Mouse (Mus musculus) G1E-ER4 (cell line): Measurements from ENCODE around the gene Plod3. TPM values are rescaled to one million over a fixed set of nuclear protein-coding genes. Genes with fewer than 3 reads are reported as not detected.

Source experiments
- GATA1 ChIP-seq: IDR thresholded peaks from one replicate; pipeline ENCODE4 v1.8.0; 2012; ENCODE audit warnings: low read length, inconsistent platforms
- polyA plus RNA-seq: library from polyadenylated mRNA; stranded (reverse); fragments of >175 nt; gene quantifications from 2 replicates; pipeline ENCODE4 v1.2.3, GENCODE M21; 2012

The Plod3 gene
- polyA plus RNA-seq, 1 experiment, result 45.4 TPM

DNA sequence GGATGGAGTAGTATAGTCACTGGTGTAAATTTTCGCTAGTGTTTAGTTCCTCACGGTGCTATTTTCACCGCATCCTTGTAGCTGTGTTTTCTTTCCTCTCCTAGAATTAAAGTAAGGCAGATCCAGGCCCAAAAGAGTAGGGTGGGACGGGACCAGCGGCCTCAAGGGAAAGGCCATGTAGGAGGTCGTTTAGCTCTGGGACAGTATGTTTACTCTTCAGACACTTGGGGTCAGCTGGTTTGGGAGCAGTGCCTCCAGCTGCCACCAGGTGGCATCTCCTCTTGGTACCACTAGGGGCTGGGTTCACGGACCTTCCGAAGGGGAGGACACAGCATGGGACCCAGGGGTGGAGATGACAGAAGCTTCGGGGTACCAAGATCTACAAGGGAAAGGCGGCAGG, 24.3 kb upstream of the Plod3 start:
- TF ChIP-seq GATA1, result no peak

DNA sequence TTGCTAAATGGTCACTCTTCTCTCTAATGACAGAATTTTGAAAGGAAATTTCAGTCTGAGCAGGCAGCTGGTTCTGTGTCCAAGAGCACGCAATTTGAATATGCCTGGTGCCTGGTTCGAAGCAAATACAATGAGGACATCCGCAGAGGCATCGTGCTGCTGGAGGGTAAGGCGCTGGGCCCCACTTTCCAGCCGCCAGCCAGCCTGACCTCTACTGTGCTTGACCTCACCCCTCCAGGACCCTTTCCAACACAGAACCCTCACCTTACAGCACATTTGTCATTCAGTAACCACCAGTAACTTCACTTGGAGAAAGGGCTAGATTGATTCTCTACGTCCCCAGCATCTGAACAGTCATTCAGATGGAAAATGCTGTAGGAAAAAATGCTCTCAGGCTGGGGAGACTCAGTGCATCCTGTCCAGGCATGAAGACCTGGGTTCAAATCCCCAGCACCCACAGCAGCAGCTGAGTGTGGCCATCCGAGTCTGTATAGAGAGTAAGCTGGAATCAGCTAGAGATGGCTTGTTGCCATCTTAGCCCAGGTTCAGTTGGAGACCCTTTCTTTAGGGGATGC, 23.8 kb upstream of the Plod3 start:
- no peak for TF ChIP-seq GATA1

DNA sequence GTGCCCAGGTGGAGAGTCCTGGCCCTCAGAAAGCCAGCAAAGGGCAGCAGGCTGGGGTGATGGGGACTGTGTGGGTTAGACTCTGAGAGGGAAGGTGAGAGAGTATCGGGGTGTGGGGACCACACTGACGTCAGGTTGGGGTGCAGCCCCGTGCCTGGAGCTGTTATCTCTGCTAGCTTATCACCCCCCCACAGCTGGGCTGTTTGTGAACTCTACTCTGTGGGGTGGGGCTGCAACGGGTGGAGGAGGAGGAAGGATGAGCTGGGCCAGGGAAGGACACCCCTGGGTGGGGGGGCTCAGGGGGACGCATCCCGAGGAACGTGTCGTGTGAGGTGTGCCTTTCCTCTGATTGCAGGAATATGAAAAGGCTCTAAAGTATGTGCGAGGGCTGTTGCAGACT, 21.6 kb upstream of the Plod3 start:
- TF ChIP-seq GATA1, result no peak

DNA sequence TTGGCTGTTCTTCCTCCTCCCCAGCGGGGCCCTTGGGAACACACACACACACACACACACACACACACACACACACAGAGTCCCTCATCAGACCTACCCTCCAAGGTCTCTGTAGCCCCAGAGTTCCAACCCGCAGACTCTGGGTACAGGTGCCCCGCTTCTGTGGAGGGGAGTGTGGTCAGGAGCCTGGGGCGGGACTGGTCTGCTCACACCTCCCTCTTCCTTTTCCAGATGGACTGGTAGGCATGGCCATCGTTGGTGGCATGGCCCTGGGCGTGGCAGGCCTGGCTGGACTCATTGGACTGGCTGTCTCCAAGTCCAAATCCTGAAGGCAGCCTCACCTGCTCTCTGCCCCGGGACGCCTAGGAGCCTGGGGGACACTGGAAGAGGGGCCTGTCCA, 21.1 kb upstream of the Plod3 start:
- TF ChIP-seq GATA1, result no peak

DNA sequence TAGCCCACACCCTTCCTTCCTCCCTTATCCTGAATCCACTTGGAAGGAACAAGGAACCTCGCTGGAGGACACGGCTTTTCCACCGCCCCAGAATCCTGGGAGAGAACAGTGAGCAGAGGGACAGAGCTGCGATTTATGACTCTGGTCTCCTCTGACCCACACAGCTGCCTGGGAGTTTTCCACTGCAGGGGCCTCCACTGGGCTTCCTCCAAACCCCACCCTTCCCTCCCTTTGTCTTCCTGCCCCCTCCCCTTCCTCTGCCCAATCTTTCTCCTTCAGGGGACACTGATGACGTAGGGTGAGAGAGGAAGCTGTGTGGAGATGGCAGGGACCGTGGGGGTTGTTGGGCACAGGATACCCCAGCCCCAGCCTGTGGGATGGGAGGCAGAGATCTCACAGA, 20.5 kb upstream of the Plod3 start, which contains the start of gene Cldn15:
Cldn15 (plus strand) TSS at position 286 of the 400 bp plus-strand sequence.
- TF ChIP-seq GATA1, result no peak

DNA sequence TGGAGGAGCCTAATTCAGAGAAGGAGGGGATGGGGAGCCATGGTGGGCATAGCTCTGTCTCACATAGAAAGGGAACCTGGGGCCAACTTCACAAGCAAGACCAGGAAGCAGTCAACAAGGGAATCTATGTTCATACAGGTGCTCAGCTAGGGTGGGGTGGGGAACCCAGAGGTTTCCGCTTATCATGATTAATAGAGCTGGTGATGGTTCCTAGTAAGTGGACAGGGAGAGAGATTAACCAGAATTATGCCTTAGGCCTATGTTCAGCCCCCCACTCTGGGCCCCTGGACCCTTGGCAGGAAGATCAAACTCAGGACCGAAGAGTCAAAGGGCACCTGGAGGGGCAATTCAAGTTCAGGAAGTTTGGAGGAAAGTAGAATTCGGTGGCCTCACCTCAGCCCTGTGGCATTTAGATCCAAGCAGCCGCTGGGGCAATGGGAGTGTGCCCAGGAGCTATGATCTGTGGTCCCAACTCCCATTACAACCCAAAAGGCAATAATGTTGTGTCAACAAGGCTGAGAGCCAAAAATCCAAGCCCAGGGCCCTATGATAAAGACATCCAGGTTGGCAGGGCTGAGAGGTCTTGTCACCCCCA, 19.9 kb upstream of the Plod3 start:
- TF ChIP-seq GATA1, result no peak

DNA sequence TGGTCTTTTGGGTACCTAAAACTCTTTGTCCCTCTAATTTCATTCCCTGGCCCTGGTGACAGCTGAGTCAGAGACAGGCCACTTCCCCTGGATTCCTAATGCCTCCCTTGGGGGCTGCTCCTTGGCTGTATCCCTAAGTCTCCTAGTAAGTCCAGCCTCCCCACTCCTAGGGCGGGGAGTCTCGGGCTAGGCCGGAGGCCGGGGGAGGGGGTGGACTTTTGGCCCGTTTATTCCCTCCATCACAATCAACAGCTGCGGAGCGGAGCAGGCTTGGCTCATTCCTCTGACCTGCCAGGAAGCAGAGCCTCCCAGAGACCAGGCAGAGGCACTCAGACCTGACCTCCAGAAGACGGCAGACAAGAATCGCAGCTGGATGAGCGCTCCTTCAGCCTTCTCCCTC, 19.2 kb upstream of the Plod3 start:
- TF ChIP-seq GATA1, result no peak

DNA sequence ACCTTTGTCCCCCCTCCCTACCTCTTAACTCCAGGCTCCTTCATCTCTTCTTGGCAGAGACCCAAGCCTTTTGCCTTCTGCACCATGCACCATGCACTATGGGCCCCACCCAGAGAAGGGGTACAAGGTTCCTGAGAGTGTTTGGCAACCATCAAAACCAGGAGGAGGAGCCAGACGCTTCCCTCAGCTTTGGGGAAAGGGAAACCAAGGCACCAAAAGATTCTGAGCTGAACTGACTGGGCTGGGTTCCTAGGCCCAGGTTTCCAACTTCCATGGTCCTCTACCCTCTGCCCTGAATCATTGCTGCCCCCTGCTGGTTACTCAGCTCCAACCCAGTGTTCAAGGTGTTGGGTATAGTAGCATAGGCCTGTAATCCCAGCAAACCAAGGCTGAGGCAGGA, 16.1 kb upstream of the Plod3 start:
- no peak for TF ChIP-seq GATA1

DNA sequence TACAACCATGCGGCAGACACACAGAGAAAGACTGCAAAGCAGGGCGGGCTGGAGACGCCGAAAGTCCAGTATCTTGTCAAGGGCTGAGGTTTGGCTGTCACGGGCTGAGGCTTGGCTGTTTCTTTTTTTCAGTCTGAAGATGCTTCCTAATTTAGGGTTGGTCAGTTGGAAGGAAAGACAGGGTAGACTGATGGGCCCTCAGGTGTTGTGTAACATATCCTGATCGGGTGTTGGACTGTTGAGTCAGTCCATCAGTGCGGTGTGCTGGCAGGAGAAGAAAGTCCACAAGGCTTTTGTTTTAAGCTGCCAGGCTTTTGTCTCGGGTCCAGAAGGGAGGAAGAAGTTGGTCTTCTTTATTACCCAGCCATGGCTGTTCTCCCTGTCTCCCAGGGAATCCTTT, 13.1 kb upstream of the Plod3 start:
- TF ChIP-seq GATA1, result no peak

DNA sequence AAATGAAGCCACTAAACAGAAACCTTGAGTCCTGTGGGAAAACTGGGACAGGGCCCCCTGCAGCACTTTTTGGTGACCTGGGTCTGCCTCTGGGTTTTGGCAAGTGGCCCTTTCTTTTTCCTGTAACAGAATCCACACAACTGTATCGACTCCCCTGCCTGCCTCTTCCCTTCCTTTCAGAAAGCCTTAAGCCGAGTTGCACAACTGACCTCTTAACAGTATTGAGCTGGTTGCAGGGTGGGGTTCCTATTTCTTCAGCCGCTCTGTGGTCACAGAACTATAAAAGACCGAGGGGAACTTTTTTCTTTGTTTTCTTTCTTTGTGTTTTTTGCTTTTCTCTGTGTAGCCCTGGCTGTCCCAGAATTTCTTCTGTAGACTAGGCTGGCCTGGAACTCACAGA, 9.1 kb upstream of the Plod3 start:
- no peak for TF ChIP-seq GATA1

DNA sequence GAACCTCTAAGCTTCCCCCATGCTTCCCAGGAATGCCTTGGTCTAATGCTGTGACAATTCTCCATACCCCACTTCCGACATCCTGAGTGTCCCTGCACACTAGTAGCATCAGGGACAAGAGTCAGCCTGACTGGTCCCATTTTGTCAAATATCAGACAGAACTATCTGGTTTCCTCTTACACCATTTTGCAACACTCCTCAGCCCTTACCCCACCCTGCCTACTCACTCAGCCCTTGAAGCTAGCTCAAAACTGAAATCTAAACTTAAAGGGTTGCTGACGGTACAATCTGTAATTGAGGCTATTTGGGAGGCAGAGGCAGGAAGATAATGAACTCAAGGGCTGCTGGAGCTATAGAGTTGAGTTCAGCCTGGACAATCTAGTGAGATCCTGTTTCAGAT, 7.1 kb upstream of the Plod3 start:
- no peak for TF ChIP-seq GATA1

DNA sequence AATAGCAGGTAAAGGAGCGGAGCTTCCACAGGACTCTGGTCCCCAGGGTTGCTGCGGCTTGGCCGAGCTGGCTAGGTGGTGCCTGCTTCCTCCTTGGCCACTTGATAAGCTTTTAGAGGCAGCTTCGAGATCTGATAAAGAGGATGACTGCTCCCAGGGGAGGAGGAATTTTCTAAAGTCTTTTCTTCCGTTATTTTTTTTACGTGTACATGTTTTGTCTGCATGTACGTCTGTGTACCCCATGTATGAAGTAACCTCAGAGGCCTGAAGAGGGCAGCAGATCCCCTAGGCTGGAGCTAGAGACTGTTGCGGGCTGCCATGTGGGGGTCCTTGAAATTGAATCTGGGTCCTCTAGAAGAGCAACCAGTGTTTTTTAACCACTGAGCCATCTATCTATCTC, 5.8 kb upstream of the Plod3 start:
- no peak for TF ChIP-seq GATA1

DNA sequence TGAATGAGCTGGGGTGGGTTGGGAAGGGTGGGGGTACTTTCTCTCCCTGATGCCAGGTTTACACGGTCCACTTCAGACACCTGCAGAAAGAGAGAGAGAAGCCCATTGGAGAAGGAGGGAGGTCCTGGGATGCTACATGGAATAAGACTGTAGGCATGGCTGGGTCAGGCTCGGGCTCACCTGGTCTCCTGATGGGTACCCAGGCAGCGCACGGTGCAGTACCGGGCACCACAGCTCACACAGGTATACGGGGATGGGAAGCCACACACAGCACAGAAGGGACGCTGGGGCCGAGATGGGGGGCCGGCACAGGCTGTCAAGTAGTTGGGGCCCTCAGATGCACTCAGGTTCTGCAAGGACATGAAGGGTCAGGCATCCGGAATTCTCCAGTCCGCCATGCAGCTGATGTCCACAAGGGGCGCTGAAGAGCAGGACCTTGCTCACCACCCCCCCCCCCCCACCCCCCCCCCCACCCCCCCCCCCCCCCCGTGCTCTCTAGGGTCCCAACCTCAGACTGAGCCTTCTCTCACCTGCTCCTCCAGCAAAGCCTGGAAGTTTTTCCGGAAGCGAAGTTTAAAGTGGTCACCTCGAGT, 4.4 kb upstream of the Plod3 start:
- TF ChIP-seq GATA1, result no peak

DNA sequence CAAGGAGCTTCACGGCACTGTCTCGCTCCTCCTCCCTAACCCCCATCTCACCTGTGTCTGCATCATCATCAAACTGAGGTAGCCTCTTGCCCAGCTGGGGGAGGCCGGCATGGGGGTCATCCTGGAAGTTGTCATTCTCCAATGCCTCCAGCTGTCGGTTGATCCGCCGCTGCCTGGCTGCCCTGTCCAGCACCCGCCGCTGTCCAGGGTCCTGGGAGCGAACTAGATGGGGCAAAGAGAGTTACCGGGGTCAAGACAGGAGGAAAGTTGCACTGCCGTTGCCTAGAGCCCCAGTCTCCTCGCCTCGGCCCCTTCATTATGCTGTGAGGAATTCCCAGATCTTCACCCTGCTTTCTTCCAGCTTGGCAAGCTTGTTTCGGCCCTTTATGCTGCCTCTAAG, 2.0 kb upstream of the Plod3 start:
- TF ChIP-seq GATA1, result no peak

DNA sequence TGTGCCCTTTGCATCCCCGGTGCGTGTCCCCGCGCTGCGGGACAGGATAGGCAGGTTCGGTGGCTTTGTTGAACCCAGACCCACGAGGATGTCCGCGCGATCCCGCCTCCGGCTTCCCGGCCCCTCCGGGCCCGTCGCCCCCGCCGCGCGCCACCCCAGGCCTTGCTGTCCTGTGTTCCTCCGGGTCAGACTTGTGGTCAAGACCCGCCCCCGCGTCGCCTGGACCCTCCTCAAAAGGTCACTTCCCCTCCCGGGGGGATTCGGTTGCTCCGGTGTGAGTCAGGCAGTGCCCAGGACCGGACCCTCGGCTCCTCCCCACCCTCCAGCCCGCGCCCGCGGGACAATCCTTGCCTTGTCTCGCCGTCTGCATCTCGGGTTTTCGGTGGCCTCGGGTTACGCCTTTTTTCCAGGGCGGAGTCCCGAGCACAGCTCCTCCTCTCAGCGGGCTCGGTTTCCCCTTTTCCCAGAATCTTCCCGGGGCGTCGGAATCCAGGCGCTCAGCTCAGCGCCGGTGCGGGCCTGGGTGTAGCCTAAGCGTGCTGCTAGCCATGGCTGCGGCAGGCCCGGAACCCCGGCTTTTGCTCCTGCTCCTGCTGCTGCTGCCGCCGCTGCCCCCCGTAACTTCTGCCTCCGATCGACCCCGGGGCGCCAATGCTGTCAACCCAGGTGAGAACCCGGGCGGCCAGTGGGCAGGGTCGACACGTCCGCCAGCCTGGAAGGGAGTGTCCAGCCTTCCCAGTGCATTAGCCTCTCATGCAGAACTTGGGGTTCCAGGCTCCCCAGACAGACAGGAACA, 517 bp downstream of the Plod3 start:
- no peak for TF ChIP-seq GATA1

DNA sequence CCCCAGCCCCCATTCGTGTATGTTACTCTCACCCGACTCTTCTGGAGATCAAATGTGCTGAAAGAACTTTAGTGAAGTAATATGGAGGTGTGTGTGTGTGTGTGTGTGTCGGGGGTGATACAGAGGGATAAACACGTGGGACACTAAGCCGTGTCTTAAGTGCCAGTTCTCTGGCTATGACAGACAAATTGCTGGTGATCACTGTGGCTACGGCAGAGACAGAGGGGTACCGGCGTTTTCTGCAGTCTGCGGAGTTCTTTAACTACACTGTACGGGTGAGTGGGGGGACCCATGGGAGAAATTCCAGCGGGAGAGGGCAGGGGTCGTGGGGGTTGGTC, 1.1 kb downstream of the Plod3 start, which contains the start of gene Znhit1:
Znhit1 (minus strand) TSS at position 88 of the 338 bp plus-strand sequence.
- TF ChIP-seq GATA1, result no peak

DNA sequence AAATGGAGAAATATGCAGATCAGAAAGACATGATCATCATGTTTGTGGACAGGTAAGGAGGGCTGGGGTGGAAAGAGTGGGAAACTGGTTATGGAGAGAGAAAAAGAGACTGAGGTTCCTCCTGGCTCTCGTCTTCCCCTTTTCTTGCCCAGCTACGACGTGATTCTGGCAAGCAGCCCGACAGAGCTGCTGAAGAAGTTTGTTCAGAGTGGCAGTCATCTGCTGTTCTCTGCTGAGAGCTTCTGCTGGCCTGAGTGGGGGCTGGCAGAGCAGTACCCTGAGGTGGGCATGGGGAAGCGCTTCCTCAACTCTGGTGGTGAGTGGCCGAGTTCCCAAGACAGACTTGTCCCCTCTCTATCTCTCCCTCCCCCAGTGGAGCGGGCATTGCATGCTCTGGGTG, 1.6 kb downstream of the Plod3 start:
- TF ChIP-seq GATA1, result no peak

DNA sequence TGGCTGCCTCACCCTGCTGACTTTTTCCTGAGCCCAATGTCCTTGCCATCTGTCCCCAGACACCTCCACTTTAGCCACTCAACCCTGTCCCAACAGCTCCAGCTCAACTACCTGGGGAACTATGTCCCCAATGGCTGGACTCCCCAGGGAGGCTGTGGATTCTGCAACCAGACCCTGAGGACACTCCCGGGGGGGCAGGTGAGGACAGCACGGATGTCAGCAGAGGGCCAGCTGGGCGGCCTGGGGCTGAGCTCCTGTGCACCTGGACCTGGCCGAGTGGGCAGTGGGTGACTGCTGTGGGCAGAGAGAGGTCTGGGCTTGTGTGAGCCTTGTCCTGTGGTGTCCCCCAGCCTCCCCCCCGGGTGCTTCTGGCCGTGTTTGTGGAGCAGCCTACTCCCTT, 3.0 kb downstream of the Plod3 start:
- no peak for TF ChIP-seq GATA1
